Mouse (Mus musculus): ENCODE measurements around the gene Lrrc8c. TPM values are rescaled to one million over a fixed set of nuclear protein-coding genes. Genes with fewer than 3 reads are reported as not detected.

The Lrrc8c gene
- total and polyA plus RNA-seq, 3 experiments, result 33.0 to 46.0 TPM; not detected in 1

- Histone ChIP-seq H3K79me2 (ENCODE audit: control insufficient read depth, insufficient read depth, low read length, poor library complexity) (no peaks in the 10 kb centered on the region), H3K36me3 (ENCODE audit: control insufficient read depth in 1 of 2, insufficient read depth in 2 of 2, low read length in 2 of 2) (peaks cover 0 to 6% of the 10 kb centered on the region in 2 experiments; a peak in 2 of 4 replicates), H3K27me3 (ENCODE audit: control insufficient read depth in 1 of 2, insufficient read depth in 2 of 2, low read length in 2 of 2) (no peaks in the 10 kb centered on the region), H3K4me3 (ENCODE audit: control insufficient read depth in 1 of 2, insufficient read depth in 1 of 2, low read depth in 2 of 2, low read length in 2 of 2) (no peak overlapping the region), H3K4me1 (ENCODE audit: control insufficient read depth in 1 of 2, insufficient read depth in 2 of 2, low read length in 2 of 2) (no peaks in the 10 kb centered on the region), H3K9ac (ENCODE audit: control insufficient read depth, low read depth, low read length, poor library complexity, severe bottlenecking) (no peak overlapping the region), H3K9me3 (replicated peaks; ENCODE audit: insufficient read depth, low read length) (no peaks in the 10 kb centered on the region), H3K27ac (ENCODE audit: control insufficient read depth, low read depth, low read length) (no peak overlapping the region)
- TF ChIP-seq E2F4 (IDR thresholded peaks at IDR 0.05; ENCODE audit: borderline replicate concordance, low read depth, low read length) (no peak), MYB (IDR thresholded peaks at IDR 0.05; ENCODE audit: low read depth, low read length) (no peak), MYC (IDR thresholded peaks at IDR 0.05; ENCODE audit: low read depth, low read length) (no peak), ETS1 (IDR thresholded peaks at IDR 0.05; ENCODE audit: low read depth, low read length) (no peak), GABPA (IDR thresholded peaks at IDR 0.05; ENCODE audit: low read depth, low read length) (no peak), ZC3H11A (IDR thresholded peaks at IDR 0.05; ENCODE audit: low read depth, low read length) (no peak), ELF1 (IDR thresholded peaks at IDR 0.05; ENCODE audit: low read depth, low read length) (no peak)
- no peak for DNase-seq (ENCODE audit: low read depth, low spot score)
Measured at GRCm38 (mm10) chr5:105599315-105599714, 80.1 kb downstream of the Lrrc8c start.

GRCm38 (mm10) chr5:105600998-105601397 is 81.8 kb downstream of the Lrrc8c start:
- H3K79me2 ChIP-seq (ENCODE audit: control insufficient read depth, insufficient read depth, low read length, poor library complexity), result no peaks in the 10 kb centered on the region
- peaks cover 0 to 8% of the 10 kb centered on the region in 2 experiments; a peak in 2 of 4 replicates for H3K36me3 ChIP-seq (ENCODE audit: control insufficient read depth in 1 of 2, insufficient read depth in 2 of 2, low read length in 2 of 2)
- H3K4me3 ChIP-seq (ENCODE audit: control insufficient read depth in 1 of 2, insufficient read depth in 1 of 2, low read depth in 2 of 2, low read length in 2 of 2), result no peak overlapping the region
- H3K4me1 ChIP-seq (ENCODE audit: control insufficient read depth in 1 of 2, insufficient read depth in 2 of 2, low read length in 2 of 2), result no peaks in the 10 kb centered on the region
- H3K9ac ChIP-seq (ENCODE audit: control insufficient read depth, low read depth, low read length, poor library complexity, severe bottlenecking), result no peak overlapping the region
- no peaks in the 10 kb centered on the region for H3K9me3 ChIP-seq (replicated peaks; ENCODE audit: insufficient read depth, low read length)
- no peaks in the 10 kb centered on the region for H3K27me3 ChIP-seq (ENCODE audit: control insufficient read depth in 1 of 2, insufficient read depth in 2 of 2, low read length in 2 of 2)
- TF ChIP-seq ELF1 (IDR thresholded peaks at IDR 0.05; ENCODE audit: low read depth, low read length) (no peak), CTCF (IDR thresholded peaks at IDR 0.05 in 2 of 3, conservative IDR thresholded peaks at IDR 0.05 in 1 of 3; ENCODE audit: control insufficient read depth in 1 of 3, insufficient read depth in 1 of 3, low read depth in 2 of 3, low read length in 3 of 3, poor library complexity in 1 of 3, severe bottlenecking in 1 of 3) (0 out of 6 replicates have a peak, but pooled peaks of 2 of the 3 experiments have one; percentile 6 to 7), SMC3 (IDR thresholded peaks at IDR 0.05; ENCODE audit: low read depth, low read length) (peak; percentile 20; the same call in 1 of the 2 replicates), EP300 (IDR thresholded peaks at IDR 0.05; ENCODE audit: low read depth in 1 of 2, low read length in 2 of 2) (no peak)
- H3K27ac ChIP-seq (ENCODE audit: control insufficient read depth, low read depth, low read length), result no peak overlapping the region
- DNase-seq (ENCODE audit: low read depth, low spot score), result peak; percentile 24

DNA sequence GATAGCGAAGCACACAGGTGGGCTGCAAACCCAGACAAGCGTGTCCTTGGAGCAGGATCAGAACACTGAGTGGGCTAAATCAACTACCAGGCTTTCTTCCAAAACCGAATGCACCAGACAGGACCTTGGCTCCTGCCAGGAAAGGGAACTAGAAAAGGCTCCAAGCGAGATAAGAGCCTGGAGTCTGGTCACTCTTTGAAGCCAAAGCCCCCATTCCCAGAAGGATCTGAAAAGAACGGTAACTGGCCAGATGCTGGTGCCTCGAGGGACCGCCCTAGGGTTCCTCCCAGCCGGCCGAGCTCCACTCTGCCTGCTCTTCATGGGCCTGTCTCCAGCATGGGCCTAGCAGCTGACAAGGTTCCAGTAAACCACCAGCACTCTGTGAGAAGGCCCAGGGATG is 83.4 kb downstream of the Lrrc8c start:
- Histone ChIP-seq H3K79me2 (ENCODE audit: control insufficient read depth, insufficient read depth, low read length, poor library complexity) (no peaks in the 10 kb centered on the region), H3K4me3 (ENCODE audit: control insufficient read depth in 1 of 2, insufficient read depth in 1 of 2, low read depth in 2 of 2, low read length in 2 of 2) (no peak overlapping the region), H3K27ac (ENCODE audit: control insufficient read depth, low read depth, low read length) (no peak overlapping the region), H3K27me3 (ENCODE audit: control insufficient read depth in 1 of 2, insufficient read depth in 2 of 2, low read length in 2 of 2) (no peaks in the 10 kb centered on the region), H3K9ac (ENCODE audit: control insufficient read depth, low read depth, low read length, poor library complexity, severe bottlenecking) (no peak overlapping the region), H3K36me3 (ENCODE audit: control insufficient read depth in 1 of 2, insufficient read depth in 2 of 2, low read length in 2 of 2) (peaks cover 0 to 15% of the 10 kb centered on the region in 2 experiments; a peak in 2 of 4 replicates), H3K9me3 (replicated peaks; ENCODE audit: insufficient read depth, low read length) (no peaks in the 10 kb centered on the region), H3K4me1 (ENCODE audit: control insufficient read depth in 1 of 2, insufficient read depth in 2 of 2, low read length in 2 of 2) (no peaks in the 10 kb centered on the region)
- DNase-seq (ENCODE audit: low read depth, low spot score), result no peak
- TF ChIP-seq ZKSCAN1 (IDR thresholded peaks at IDR 0.05; ENCODE audit: low read depth, low read length) (no peak), NELFE (IDR thresholded peaks at IDR 0.05; ENCODE audit: low read depth, low read length) (no peak), CHD1 (IDR thresholded peaks at IDR 0.05; ENCODE audit: low read depth, low read length) (no peak), MXI1 (IDR thresholded peaks at IDR 0.05; ENCODE audit: low read depth, low read length) (no peak), NRF1 (IDR thresholded peaks at IDR 0.05; ENCODE audit: insufficient read depth, low read depth, low read length, poor library complexity, severe bottlenecking) (no peak), MEF2A (IDR thresholded peaks at IDR 0.05; ENCODE audit: extremely low read depth, insufficient replicate concordance, low read depth, low read length, poor library complexity, severe bottlenecking) (no peak), TCF12 (IDR thresholded peaks at IDR 0.05; ENCODE audit: low read depth, low read length) (no peak), ZNF384 (IDR thresholded peaks at IDR 0.05; ENCODE audit: low read depth, low read length) (no peak), TAL1 (IDR thresholded peaks at IDR 0.05; ENCODE audit: low read length) (no peak), USF2 (IDR thresholded peaks at IDR 0.05; ENCODE audit: borderline replicate concordance in 1 of 2, insufficient read depth in 1 of 2, low read depth in 1 of 2, low read length in 2 of 2) (no peak), CTCF (IDR thresholded peaks at IDR 0.05 in 2 of 3, conservative IDR thresholded peaks at IDR 0.05 in 1 of 3; ENCODE audit: control insufficient read depth in 1 of 3, insufficient read depth in 1 of 3, low read depth in 2 of 3, low read length in 3 of 3, poor library complexity in 1 of 3, severe bottlenecking in 1 of 3) (no peak), CHD2 (IDR thresholded peaks at IDR 0.05; ENCODE audit: low read length) (no peak)

Measured in MEL (cell line).